Mouse (Mus musculus): ENCODE data around the gene Gm8914.
"Not testable (repeated sequence)": the region's sequence is repeated elsewhere in the genome, so short reads cannot be mapped to it uniquely, and the experiment has no call there.

GRCm38 (mm10) chrX:91479826-91480225 is at the start of gene Gm8914:
- TF ChIP-seq CTCF (IDR thresholded peaks at IDR 0.05; ENCODE audit: control insufficient read depth, insufficient read depth, insufficient read length); MAX (IDR thresholded peaks at IDR 0.05); MYOD1 (IDR thresholded peaks at IDR 0.05; ENCODE audit: control insufficient read depth, insufficient read length, low read depth); USF1 (IDR thresholded peaks at IDR 0.05; ENCODE audit: low read depth); CEBPB (IDR thresholded peaks at IDR 0.05; ENCODE audit: low read depth): not testable (repeated sequence)

All from C2C12 (cell line).